Mouse (Mus musculus): ENCODE results near the gene Ranbp9.
"Not testable (repeated sequence)": the region's sequence is repeated elsewhere in the genome, so short reads cannot be mapped to it uniquely, and the experiment has no call there.

The Ranbp9 gene

DNA sequence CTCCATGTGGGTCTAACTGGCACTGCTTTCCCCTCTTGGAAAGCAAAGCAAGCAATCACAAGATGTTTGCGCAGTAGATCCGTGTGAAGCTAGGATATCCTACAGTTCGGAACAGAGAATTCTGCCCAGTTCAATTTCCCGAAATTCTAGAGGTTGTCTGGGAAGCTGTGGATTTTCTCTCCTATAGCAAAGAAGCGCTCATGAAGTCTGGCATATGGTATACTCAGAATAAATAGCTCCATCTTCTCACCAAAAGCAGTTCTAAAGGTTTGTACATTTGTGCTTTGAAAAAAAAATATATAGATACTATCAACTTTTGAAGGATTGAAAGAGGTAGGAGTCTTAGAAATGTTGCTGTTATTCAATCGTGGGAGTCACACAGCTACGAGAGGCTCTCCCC lies 14.6 kb upstream of the Ranbp9 start:
- no peak for DNase-seq

DNA sequence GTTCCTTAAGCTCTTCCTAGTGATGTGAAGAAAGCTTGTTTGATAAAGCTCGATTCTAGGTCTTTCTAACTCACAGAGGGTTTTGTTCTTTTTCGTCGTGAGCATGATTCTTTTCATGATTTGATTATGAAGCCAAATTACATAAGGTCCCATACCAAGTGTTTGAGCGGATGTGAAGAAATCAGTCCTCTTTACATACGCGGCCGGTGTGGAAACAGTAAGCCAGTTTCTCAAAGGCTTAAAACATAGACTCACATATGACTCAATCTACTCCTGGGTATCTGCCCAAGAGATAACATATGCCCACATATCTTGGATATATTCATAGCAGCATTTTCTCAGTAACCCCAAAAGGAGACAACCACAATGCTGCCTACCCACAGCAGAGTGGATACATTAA lies 12.6 kb upstream of the Ranbp9 start:
- no peak for DNase-seq

DNA sequence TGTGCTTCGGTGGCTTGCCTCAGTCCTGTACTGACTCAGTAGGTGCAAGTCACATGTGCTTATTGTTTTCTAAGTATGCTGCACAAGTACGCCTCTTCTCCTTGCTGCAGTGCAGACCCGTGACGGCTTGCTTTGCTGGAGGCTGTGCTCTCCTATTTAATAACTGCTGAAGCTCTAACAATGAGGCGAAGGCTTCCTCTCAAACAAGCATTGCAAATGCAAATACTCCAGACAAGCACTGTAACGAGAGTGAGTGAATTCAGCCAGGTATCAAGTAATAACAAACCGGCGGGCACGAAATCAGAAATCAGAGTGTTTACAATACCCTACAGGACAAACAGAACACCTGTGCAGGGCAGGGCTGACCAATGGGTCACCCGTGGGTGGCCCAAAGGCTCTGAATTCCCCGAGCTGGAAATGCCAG lies 12.0 kb upstream of the Ranbp9 start:
- DNase-seq: no peak

DNA sequence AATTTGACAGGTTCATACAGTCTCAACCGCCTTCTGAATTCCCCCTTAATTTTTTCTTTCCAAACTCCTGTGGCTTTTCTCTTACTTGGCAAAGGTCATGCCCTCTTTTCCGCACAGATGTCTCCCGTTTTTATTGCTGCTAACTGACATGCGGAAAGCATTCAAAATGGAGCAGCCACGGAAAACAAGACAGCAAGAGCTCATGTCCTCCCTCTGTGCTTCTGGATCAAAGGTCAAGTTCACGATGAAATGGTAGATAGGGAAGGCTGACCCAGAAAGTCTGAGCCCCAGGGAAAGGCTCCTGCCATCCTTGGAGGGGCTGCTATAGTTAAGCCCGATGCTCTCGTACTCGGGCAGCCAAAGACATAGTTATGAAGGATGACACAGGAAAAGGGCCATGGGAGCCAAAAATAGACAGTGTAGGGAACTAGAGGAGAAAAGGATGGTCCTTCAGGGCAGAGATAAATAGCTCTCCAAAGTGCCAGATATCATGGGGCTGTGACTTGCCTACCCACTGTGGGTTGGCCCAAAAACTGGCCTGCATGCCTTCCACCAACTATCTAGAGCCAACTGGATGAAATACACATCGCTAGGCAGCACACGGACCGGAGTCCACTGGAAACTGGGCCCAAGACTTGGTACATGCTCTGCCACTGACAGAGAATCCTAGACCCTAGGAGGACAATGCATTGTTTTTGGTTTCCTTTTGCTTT lies 5.6 kb upstream of the Ranbp9 start:
- DNase-seq: no peak

DNA sequence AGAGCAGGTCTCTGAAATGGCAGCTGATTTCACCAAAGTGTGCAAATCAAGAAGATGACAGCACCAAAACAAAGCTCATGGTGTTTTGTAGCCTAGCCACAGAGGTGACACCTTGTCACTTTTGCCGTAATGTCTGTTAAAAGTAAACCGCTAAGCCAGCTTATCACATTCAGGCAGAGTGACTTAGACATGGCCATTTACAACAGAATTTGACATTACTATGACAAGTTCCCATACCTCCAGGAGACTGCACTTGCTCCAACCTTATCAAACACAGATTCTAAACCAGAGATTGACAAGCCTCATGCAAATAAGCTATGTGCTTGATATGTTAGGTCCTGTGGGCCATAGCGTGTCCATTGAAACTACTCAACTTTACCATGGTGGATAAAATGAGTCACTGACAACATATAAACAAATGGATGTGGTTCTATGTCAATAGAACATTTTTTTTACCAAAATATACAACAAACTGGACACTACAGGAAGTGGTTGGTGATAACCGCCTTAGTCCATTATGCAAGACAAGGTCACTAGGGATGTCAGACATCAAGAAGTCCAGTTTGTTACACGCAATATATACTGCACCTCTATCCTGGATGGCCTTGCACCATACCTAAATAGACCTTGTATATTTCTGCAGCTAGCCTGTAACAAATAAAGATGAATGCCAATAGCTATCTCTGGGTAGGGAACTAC lies 4.3 kb upstream of the Ranbp9 start:
- DNase-seq: no peak

DNA sequence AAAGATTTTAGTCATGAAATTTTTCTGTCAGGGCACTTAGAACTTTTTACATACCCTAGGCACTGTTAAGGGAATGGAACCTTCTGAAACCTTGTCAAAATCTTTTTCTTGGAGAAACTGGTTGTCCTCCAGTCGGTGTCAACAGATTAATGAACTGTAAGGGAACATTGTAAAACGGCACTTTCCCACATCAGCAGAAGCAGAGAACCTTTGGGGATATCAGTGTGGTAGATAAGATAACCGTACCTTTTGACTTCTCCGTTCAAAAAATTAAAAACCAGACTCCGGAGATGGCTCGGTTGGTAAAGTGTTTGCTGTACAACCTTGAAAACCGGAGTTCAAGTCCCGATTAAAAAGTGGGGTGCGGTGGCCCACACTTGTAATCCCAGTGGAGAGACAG lies 1.7 kb upstream of the Ranbp9 start:
- DNase-seq: no peak

DNA sequence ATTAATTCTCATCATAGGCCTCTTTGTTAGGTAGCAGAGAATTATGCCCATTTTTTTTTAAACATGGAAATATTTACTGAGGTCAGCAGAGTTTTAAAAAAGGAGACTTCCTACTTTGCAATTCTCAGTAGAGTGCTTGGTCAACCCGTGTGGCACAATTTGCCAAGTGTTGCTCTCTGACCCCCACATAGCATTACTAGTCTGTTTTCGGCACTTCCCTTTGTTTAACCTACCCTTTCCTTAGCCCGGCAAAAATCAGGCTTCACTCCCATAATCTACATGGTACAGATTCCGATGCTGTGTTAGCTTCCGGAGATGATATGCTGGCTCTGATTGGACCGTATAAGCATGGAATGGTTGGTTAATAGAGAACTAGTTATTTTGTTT lies 770 bp upstream of the Ranbp9 start:
- DNase-seq: no peak

DNA sequence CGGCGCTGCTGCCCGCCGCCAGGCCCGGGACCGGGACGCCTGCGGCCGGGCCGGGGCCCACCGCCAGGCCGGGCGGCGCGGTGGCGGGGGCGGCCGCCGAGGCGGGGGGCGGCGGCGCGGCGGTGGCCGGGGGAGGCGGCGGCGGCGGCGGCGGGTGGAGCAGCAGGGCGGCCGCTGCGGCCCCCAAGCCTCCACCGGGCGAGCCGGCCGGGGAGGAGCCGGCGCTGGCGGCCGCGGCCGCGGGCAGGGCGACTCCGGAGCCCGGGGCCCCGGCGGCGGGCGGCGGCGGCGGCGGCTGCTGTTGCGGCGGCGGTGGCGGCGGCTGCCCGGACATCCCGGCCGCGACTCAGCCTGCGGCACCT lies 506 bp downstream of the Ranbp9 start:
- no peak for DNase-seq

DNA sequence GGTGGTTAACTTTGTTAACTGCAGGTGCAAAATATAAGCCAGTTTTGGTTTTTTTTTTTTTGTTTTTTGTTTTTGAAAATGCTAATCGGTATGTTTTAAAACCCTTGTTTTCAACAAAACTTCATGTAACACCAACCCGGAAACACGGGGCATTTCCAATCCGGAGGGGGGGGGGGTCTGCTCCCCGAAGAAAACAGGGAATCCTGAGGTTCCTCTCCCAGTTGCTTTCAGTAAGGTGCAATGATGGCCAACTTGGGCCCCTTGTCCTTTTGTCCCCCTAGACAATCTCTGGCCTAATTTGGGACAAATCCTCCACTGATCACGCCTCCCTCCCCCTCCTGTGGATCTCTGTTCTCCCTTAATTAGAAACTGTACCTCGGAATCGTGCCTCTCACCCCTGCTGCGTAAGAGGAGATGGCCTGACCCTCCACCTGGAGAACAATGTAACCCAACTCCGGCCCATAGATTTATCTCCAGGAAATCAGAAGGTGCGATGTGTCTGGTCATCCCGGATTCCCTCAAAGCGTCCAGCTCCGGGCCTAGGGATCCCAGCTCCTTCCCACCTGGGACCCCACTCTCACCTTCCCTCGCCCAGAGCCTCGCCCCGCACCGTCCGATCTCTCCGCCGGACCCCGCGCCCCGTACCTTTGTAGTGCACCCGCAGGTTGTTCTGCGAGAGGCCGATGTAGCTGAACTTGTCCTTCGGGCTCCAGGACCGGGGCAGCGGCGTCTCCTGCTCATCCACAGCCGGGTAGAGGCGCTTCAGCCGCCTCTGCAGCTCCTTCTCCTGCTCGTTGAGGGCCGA lies 1.1 kb downstream of the Ranbp9 start:
- peak; percentile 41 for DNase-seq

DNA sequence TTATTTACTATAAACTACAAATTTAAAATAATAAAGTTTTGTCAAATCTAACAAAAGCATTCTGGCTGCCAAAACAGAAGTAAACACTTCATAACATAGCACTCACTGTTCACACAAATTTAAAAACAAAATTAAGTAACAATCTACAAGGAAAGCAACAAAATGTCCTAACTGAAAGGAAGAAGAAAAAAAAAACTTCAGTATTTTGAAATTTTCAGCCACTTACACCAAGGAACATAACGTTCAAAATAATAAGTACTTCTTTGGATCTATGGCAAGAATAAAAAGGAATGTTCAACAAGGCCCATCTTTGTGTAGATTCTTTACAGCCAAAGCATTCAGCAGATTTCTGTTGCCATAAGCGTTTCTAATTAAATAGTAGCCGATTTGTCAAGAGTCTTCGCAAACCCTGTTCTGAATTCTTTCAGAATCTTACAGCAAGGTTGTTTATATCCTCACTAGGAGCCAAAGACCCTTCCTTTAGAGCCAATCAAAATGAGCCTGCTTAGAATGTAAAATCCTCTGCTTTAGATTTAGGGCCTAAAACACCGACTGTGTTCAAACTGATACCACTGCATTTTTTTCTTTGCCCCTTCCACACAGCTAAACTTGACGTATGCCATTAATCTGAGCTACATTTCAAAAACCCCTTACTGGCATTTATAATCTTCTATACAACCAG lies 1.9 kb downstream of the Ranbp9 start:
- no peak for DNase-seq

DNA sequence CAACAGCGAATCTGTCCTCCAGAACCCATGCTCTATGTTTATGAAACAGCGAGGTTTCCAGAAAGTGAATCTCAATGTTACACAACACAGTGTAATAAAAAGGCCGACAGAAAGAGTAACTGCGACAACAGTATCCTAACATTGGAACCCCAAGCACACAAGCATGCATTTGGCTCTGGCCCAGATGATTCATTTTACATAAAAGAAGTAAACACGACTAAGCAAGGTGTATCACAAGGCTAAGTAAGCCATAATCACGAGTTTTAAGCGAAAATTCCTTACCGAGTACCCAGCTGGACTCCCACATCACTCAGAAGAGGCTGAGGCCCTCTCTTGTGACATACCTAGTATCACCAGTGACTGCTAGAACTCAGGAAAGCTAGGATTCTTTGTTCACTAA lies 2.5 kb downstream of the Ranbp9 start:
- no peak for DNase-seq

DNA sequence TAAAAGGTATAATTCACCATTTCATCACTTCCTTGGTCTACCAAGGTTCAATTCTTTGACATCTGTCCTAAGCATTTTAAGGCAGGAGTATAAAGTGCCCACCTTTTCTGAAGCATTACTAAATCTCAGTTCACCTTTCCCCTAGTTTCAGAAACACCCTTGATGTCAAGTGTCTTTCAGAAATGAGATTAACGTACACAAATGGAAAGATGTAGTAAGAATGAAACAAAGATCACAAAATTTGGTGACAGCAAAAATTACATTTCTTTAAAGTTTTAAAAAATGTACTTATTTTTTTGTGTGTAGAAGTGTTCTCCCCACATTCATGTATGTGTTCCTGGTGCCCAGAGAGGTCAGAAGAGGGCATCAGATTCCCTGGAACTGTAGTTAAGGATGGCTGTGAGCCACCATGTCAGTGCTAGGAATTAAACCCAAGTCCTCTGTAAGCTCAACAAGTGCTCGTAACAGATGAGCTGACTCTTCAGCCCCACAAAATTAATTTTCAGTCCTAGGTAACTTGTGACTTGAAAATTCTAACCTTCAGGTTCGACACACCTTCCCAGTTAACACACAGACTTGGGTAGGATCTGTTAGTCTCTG lies 3.9 kb downstream of the Ranbp9 start:
- DNase-seq: no peak

DNA sequence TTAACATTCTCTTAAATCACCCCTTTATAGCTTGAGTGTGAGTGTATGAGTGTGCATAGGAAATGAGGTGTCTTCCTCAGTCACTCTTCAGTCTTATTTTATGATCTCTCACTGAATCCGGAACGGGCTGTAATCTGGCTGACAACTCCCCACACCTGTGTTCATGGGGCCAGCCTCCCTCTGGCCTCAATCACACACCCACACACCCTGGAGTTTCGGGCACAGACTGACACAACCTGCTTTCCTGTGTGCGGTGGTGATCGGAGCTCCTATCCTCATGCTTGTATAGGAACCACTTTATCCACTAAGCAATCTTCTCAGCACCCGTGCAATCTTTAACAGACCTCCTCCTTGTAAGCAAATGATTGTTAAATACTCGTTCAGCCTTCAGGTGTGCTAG lies 4.9 kb downstream of the Ranbp9 start:
- no peak for DNase-seq

DNA sequence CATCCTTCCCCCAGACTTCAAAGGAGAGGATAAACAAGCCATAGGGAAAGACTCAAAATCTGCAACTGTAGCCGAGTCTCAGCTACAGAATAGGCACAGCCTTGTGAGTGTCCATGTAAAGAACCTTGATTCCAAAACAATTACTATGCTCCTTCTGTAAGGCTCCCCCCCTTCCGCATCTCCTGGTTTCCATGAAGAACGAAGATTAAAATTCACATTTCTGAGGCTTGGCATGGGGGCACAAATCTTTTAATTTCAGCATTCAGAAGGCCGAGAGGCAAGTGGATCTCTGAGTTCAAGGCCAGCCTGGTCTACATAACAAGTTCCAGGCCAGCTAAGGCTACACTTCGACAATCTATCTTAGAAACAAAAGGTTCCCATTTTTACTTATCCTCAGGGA lies 6.4 kb downstream of the Ranbp9 start:
- no peak for DNase-seq

DNA sequence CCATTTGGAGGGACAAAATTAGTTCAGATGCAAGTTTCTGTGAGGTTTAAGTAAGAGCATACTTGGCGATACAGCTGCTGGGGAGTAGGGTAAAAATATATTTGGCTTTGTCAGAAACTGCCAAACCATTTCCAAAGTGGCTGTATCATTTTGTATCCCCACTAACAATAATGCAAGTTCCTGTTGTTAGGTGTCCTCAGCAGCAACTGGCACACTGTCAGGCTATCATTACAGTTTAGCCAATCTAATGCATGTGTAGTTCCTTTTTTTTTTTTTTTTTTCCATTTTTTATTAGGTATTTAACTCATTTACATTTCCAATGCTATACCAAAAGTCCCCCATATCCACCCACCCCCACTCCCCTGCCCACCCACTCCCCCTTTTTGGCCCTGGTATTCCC lies 9.2 kb downstream of the Ranbp9 start:
- DNase-seq: not testable (repeated sequence)

DNA sequence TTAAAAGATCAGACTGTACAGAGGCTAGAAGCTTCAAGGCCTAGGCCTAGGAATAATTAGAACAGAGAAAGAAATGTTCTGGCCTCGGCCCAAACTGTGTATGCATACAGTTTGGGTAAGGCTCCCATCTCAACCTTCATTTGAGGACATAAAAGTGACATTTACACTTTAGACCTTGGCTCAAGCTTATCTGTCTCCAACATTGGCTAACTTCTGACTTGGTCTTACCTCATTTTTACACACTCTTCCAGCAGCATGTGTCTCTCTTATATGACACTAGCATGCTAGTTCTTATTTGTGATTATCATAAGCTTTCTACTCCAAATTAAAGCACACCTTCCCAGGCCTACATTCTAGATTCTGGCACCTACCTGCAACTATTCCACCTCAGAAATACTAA lies 11.5 kb downstream of the Ranbp9 start:
- no peak for DNase-seq

DNA sequence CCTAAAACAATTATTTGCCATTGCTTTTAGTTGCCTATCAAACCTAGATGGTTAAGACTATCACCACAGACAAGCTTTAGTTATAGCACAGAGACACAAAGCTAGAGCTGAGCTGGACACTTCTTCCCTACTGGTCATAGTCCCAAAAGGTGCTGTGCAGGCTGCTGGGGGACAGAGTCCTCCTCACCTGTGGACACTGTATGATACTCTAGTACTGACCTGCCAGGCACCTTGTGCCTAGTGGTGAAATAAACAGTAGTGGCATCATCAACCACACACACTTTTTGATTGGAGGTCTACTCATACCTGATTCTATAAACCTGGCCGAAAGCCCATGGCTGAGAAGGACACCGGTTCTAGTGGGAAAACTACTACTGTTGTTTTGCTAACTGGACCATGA lies 16.5 kb downstream of the Ranbp9 start:
- no peak for DNase-seq

DNA sequence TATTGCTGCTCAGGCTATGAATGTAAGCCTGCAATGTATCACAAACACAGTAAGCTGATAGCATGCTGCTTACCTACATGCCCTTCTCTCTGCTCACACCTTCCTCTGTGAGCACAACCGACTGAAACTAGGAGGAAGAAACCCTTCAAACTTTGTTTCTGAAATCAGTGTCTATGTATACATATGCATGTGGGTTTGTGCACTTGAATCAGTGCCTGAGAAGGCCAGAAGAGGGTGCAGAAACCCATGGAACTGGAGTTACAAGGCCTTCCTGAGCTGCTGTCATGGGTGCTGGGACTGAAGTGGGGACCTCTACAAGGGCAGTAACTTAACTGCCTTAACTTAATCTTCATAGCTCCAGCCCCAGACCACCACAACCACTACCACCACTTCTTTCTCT lies 23.9 kb downstream of the Ranbp9 start:
- DNase-seq: no peak

DNA sequence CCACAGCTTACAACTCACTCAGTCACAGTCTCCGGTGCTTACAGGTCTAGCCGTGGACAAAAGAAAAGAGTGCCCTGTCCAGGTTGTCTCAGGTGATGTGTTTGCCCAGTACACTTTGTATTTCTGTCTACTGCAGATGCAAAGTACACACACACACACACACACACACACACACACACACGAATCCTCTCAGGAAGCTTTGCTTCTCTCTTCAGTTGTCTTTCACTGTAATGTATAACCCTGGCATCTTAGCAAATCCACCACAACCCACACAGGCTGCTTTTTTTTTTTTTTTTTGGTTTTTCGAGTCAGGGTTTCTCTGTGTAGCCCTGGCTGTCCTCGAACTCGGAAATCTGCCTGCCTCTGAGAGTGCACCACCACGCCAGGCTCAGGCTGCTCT lies 26.7 kb downstream of the Ranbp9 start:
- DNase-seq: no peak

DNA sequence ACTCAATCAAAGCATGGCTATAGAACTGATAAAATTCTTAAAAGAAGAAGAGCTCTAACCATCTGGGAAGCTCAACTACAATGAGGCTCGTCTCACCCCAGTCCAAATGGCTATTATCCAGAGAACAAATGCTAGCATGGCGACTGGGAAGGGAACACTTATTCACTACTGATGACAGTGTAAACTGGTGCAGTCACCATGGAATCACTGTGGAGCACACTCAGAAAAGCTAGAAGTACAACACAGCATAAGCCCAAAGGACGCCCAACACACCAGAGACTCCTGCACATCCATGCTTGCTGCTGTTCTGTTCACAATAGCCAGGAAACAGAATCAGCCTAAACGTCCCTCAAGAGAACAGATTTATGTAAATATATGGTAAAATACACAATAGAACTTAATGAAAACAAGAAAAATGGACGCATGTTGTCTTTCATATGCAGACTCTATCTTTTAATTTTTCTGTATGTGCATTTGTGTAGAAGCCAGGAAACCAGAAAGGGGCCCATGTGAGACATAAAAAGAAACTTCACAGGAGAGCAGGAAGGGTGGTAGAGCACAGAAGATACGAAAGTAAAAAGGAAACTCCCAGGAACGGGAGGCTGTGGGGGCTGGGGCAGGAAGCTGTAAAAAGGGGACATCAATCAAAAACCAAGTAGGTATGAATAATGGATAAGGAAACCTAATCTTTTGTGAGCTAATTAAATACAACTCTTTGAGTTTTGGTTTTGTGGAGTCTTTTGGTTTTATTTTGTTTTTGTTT lies 28.1 kb downstream of the Ranbp9 start:
- no peak for DNase-seq

DNA sequence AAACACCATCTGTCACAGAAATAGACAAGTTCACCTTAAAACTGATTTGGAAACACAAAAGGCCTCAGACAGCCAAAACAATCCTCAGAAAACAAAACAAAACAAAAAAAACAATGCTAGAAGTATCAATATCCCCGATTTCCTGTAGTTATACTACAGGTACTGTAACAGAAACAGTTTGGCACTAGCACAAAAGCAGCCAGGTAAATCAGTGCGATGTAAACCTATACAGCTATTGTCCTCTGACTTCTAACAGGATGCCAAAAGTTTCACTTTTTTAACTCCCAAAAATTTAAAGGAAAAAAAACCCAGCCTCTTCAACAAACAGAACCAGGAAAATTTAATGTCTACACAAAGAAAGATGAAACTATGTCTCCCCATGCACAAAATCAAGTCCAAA lies 28.9 kb downstream of the Ranbp9 start:
- DNase-seq: no peak

DNA sequence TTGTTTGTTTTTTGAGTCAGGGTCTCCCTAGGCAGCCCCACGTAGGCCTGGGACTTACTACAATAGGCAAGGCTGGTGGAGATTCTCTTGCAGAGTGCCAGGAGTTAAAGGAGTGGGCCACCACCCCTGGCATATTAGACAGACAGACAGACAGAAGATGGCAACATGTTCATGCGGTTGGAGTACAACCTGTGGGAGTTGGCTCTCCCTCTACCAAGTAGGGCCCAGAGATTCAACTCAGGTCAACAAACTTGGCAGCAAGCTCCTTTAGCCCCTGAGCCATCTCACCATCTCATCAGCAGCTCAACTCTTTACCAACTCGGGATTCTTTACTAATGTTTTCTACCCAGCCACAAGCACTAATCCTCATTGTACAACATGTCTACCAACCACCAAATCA lies 30.4 kb downstream of the Ranbp9 start:
- DNase-seq: no peak

All from liver (tissue).